Mouse (Mus musculus) urinary bladder, postnatal 4 days (tissue): ENCODE measurements around the gene Atp5g3.
A peak's percentile ranks its signal among the peaks of the same experiment; 100 is the strongest.
"Not testable (repeated sequence)": the region's sequence is repeated elsewhere in the genome, so short reads cannot be mapped to it uniquely, and the experiment has no call there.

ENCODE experiments used
- DNase-seq, 2 experiments: peaks; one replicate each; pipeline ENCODE4 v3.0.0; 2021 to 2022; ENCODE audit warnings: low spot score in 2 of 2

Gene Atp5g3

GRCm38 (mm10) chr2:73911175-73911700, at the start of gene Atp5g3:
Atp5g3 (minus strand) TSS chr2:73911326.
- peak; percentile 88 to 92 for DNase-seq

GRCm38 (mm10) chr2:73958342-73958741, 47.2 kb upstream of the Atp5g3 start:
- DNase-seq, result no peak

GRCm38 (mm10) chr2:73953612-73954011, 42.5 kb upstream of the Atp5g3 start:
- no peak for DNase-seq

- no peak for DNase-seq
These were observed 41.6 kb upstream of the Atp5g3 start for GRCm38 (mm10) chr2:73952597-73953219.

- no peak for DNase-seq
These were observed 36.2 kb upstream of the Atp5g3 start for GRCm38 (mm10) chr2:73947360-73947759.

- no peak for DNase-seq
These were observed 32.6 kb upstream of the Atp5g3 start for GRCm38 (mm10) chr2:73943735-73944134.

- no peak for DNase-seq
These were observed 31.7 kb upstream of the Atp5g3 start for GRCm38 (mm10) chr2:73942844-73943243.

GRCm38 (mm10) chr2:73941281-73941680, 30.2 kb upstream of the Atp5g3 start:
- DNase-seq, result no peak

GRCm38 (mm10) chr2:73940471-73940870, 29.3 kb upstream of the Atp5g3 start:
- DNase-seq, result no peak

- no peak for DNase-seq
These were observed 27.8 kb upstream of the Atp5g3 start for GRCm38 (mm10) chr2:73938896-73939295.

GRCm38 (mm10) chr2:73932676-73933313, 21.7 kb upstream of the Atp5g3 start:
- DNase-seq, result no peak

- no peak for DNase-seq
These were observed 16.6 kb upstream of the Atp5g3 start for GRCm38 (mm10) chr2:73927711-73928110.

GRCm38 (mm10) chr2:73925539-73925938, 14.4 kb upstream of the Atp5g3 start:
- DNase-seq, result no peak

GRCm38 (mm10) chr2:73925089-73925488, 14.0 kb upstream of the Atp5g3 start:
- DNase-seq, result peak; percentile 70 to 78

- DNase-seq, result no peak
These were observed 8.5 kb upstream of the Atp5g3 start for GRCm38 (mm10) chr2:73919642-73920041.

GRCm38 (mm10) chr2:73912264-73912663, 1.1 kb upstream of the Atp5g3 start:
- no peak for DNase-seq

GRCm38 (mm10) chr2:73910571-73911174, 453 bp downstream of the Atp5g3 start:
- DNase-seq, result peak; percentile 36 to 74

- no peak for DNase-seq
These were observed 2.0 kb downstream of the Atp5g3 start for GRCm38 (mm10) chr2:73909116-73909515.

- DNase-seq, result peak in 1 of 2 experiments; percentile 7
These were observed 6.4 kb downstream of the Atp5g3 start for GRCm38 (mm10) chr2:73904679-73905078.

- no peak for DNase-seq
These were observed 7.6 kb downstream of the Atp5g3 start for GRCm38 (mm10) chr2:73903536-73903935.

GRCm38 (mm10) chr2:73902328-73902727, 8.8 kb downstream of the Atp5g3 start:
- DNase-seq, result not testable (repeated sequence)

GRCm38 (mm10) chr2:73901169-73901568, 10.0 kb downstream of the Atp5g3 start:
- no peak for DNase-seq

- DNase-seq, result no peak
These were observed 10.8 kb downstream of the Atp5g3 start for GRCm38 (mm10) chr2:73900364-73900763.
